Mouse (Mus musculus) stomach, postnatal 0 days (tissue): Measurements from ENCODE around the gene Il1r2.

Source experiments
- CTCF ChIP-seq: IDR thresholded peaks from 2 replicates; pipeline ENCODE4 v1.5.1; 2016; ENCODE audit warnings: antibody characterized with exemption, low read depth, mild to moderate bottlenecking, moderate library complexity
- EP300 ChIP-seq: optimal IDR thresholded peaks from 2 replicates; pipeline ENCODE3; 2016; ENCODE audit warnings: antibody characterized with exemption

GRCm38 (mm10) chr1:40116422-40116821 lies 42.5 kb downstream of the Il1r2 start:
- TF ChIP-seq CTCF: peak; percentile 93
- no peak for TF ChIP-seq EP300
